Comparison of ENCODE assay signal across 12 mouse cellular contexts in the genomic region with DNA sequence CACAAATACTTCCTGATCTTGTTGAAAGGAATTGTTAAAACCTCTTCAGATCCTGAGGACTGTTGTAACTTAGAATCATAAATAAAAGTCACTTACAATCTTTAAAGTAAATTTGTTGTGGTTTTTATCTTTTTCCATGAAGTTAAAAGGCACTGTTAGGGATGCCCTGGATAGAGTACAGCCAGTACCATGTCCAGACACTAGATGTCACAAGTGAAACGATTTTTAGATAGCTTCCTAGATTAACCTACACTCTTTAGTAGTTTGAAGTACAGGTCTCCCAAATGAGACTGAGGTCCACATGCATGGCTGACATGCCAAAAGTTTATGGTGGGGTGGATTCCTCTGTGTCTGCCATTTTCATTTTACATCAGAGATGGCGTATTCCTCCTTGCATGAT. TPM values are rescaled to one million over a fixed set of nuclear protein-coding genes. Genes with fewer than 3 reads are reported as not detected.
DNase-seq lines count a peak whose midpoint lies in the region; ATAC-seq and TF ChIP-seq lines count a peak whose summit lies in the region.
"Had no signal": no experiment of that assay in that cellular context is flagged by ENCODE, and none has a peak within 500 bp of the region (broad histone marks: within the 10 kb centered on the region; RNA-seq: fewer than 3 reads in every experiment).

No protein-coding gene starts in this region.

- TF ChIP-seq CTCF in heart, adult 2 months (IDR thresholded peaks at IDR 0.05) = peak; percentile 50

- DNase-seq in heart, adult 2 months = no peak
- DNase-seq in heart, adult 9 months (ENCODE audit: low spot score in 2 of 2) = no peak
- peak; percentile 85 for DNase-seq in midbrain, embryonic 11.5 days (ENCODE audit: low spot score, missing footprints)
- peak; percentile 56 for DNase-seq in NIH3T3 (ENCODE audit: low read depth)
- DNase-seq in splenic B cell, adult 2 months (ENCODE audit: low read depth, low spot score) = peak; percentile 35
- DNase-seq in limb, embryonic 10.5 days (ENCODE audit: low spot score) = no peak
- DNase-seq: adrenal gland, postnatal 36 days; cerebellum, adult 8-10 months; lung, postnatal 36 days; thymus, postnatal 36 days had no signal

- no peak overlapping the region for H3K4me2 ChIP-seq in midbrain, embryonic 11.5 days
- no peak overlapping the region for H3K4me2 ChIP-seq in midbrain, embryonic 13.5 days (replicated peaks)
- H3K4me2 ChIP-seq: limb, embryonic 13.5 days had no signal

- no peaks in the 10 kb centered on the region for H3K36me3 ChIP-seq in heart, adult 2 months (ENCODE audit: control insufficient read depth, insufficient read depth, low read length)
- no peaks in the 10 kb centered on the region for H3K36me3 ChIP-seq in midbrain, embryonic 11.5 days (ENCODE audit: control insufficient read depth, insufficient read depth, low read length)
- no peaks in the 10 kb centered on the region for H3K36me3 ChIP-seq in midbrain, embryonic 13.5 days
- H3K36me3 ChIP-seq in splenic B cell, adult 2 months (ENCODE audit: control insufficient read depth, insufficient read depth, low read length, poor library complexity, severe bottlenecking) = no peaks in the 10 kb centered on the region
- H3K36me3 ChIP-seq in limb, embryonic 10.5 days = peaks cover 1% of the 10 kb centered on the region; the same call in 1 of the 2 replicates
- H3K36me3 ChIP-seq: limb, embryonic 13.5 days had no signal

- H3K27me3 ChIP-seq in heart, adult 2 months (ENCODE audit: control insufficient read depth, insufficient read depth, low read length) = no peaks in the 10 kb centered on the region
- H3K27me3 ChIP-seq in midbrain, embryonic 11.5 days (ENCODE audit: control insufficient read depth, insufficient read depth, low read length) = no peaks in the 10 kb centered on the region
- H3K27me3 ChIP-seq in midbrain, embryonic 13.5 days = peaks cover 7% of the 10 kb centered on the region
- no peaks in the 10 kb centered on the region; the same call in 1 of the 2 replicates for H3K27me3 ChIP-seq in splenic B cell, adult 2 months (ENCODE audit: control insufficient read depth, insufficient read depth, low read length, poor library complexity, severe bottlenecking)
- H3K27me3 ChIP-seq in limb, embryonic 10.5 days (ENCODE audit: low read depth, poor library complexity, severe bottlenecking) = no peaks in the 10 kb centered on the region
- H3K27me3 ChIP-seq: limb, embryonic 13.5 days had no signal

- H3K27ac ChIP-seq in heart, adult 2 months = no peak overlapping the region
- no peak overlapping the region for H3K27ac ChIP-seq in midbrain, embryonic 11.5 days (ENCODE audit: low read depth, low read length)
- no peak overlapping the region for H3K27ac ChIP-seq in midbrain, embryonic 13.5 days
- H3K27ac ChIP-seq in limb, embryonic 10.5 days = no peak overlapping the region
- H3K27ac ChIP-seq: limb, embryonic 13.5 days had no signal

- intact Hi-C loops in heart, adult 2 months (cut with DNase I) = loop anchor here (10.0 kb wide), 1 partner anchor 939 kb away; no protein-coding TSS in a partner anchor

- no peak for TF ChIP-seq POLR2A in heart, adult 2 months (IDR thresholded peaks at IDR 0.05; ENCODE audit: insufficient read depth, low read depth, low read length)

- TF ChIP-seq EP300 in heart, adult 2 months (IDR thresholded peaks at IDR 0.05; ENCODE audit: insufficient read depth, low read depth, low read length) = no peak

- no peak overlapping the region for H3K9ac ChIP-seq in heart, adult 2 months (ENCODE audit: low read depth, low read length)
- H3K9ac ChIP-seq in midbrain, embryonic 11.5 days (ENCODE audit: low read length) = no peak overlapping the region
- H3K9ac ChIP-seq in midbrain, embryonic 13.5 days (replicated peaks) = no peak overlapping the region
- H3K9ac ChIP-seq: limb, embryonic 13.5 days had no signal

- H3K4me3 ChIP-seq in heart, adult 2 months = no peak overlapping the region
- H3K4me3 ChIP-seq in midbrain, embryonic 11.5 days (ENCODE audit: low read depth, low read length) = no peak overlapping the region
- no peak overlapping the region for H3K4me3 ChIP-seq in midbrain, embryonic 13.5 days (replicated peaks)
- H3K4me3 ChIP-seq in limb, embryonic 10.5 days = no peak overlapping the region
- H3K4me3 ChIP-seq: limb, embryonic 13.5 days had no signal

- H3K4me1 ChIP-seq in heart, adult 2 months (ENCODE audit: control insufficient read depth, insufficient read depth, low read length) = no peaks in the 10 kb centered on the region; the same call in 1 of the 2 replicates
- peaks cover 13% of the 10 kb centered on the region for H3K4me1 ChIP-seq in midbrain, embryonic 11.5 days (ENCODE audit: control insufficient read depth, insufficient read depth, low read length)
- peaks cover 17% of the 10 kb centered on the region for H3K4me1 ChIP-seq in midbrain, embryonic 13.5 days (replicated peaks)
- H3K4me1 ChIP-seq in limb, embryonic 10.5 days = peaks cover 21% of the 10 kb centered on the region

- no peaks in the 10 kb centered on the region for H3K9me3 ChIP-seq in midbrain, embryonic 11.5 days (ENCODE audit: control insufficient read depth, low read length)
- H3K9me3 ChIP-seq in midbrain, embryonic 13.5 days = no peaks in the 10 kb centered on the region
- H3K9me3 ChIP-seq in limb, embryonic 10.5 days (replicated peaks) = no peaks in the 10 kb centered on the region
- H3K9me3 ChIP-seq: limb, embryonic 13.5 days had no signal

- H3K79me2 ChIP-seq in heart, adult 2 months (replicated peaks; ENCODE audit: control insufficient read depth, insufficient read depth, low read length) = no peaks in the 10 kb centered on the region

- WGBS in heart, adult 2 months = 36% methylated on average over 2 of the region's 2 CpGs
- WGBS in midbrain, embryonic 11.5 days = 57% methylated on average over 2 of the region's 2 CpGs
- WGBS in midbrain, embryonic 13.5 days = 48% methylated on average over 2 of the region's 2 CpGs
- WGBS in limb, embryonic 10.5 days = 53% methylated on average over 2 of the region's 2 CpGs

- ATAC-seq in midbrain, embryonic 11.5 days (ENCODE audit: low FRiP score) = no peak
- ATAC-seq in midbrain, embryonic 13.5 days = no peak

RNA-seq across cellular contexts. Expression of a gene that starts 2.8 kb away (rescaled TPM):
- under 1 TPM; 0.16 to 0.29 TPM for total RNA-seq in heart, adult 2 months (2021)
- 0.06 and 0.08 TPM in 2 replicates for polyA plus RNA-seq in heart, adult 2 months (2012; rRNA removed)
- polyA plus RNA-seq in midbrain, embryonic 11.5 days (2014; fragmentation: Nextera tagmentation; extraction: Ambion mirVana) = 30.2 and 30.8 TPM in 2 replicates
- polyA plus RNA-seq in midbrain, embryonic 13.5 days (2015; fragmentation: Nextera tagmentation; extraction: Ambion mirVana) = 9.2 and 9.9 TPM in 2 replicates
- polyA plus RNA-seq in limb, embryonic 10.5 days (2016; fragmentation: Nextera tagmentation; extraction: Ambion mirVana) = 33.5 and 33.9 TPM in 2 replicates

RNA-seq across cellular contexts. Expression of a gene that starts 52.6 kb away (rescaled TPM):
- total RNA-seq in heart, adult 2 months (2021) = 1 to 10 TPM; 2.3 to 3.4 TPM
- 1.4 and 1.7 TPM in 2 replicates for polyA plus RNA-seq in heart, adult 2 months (2012; rRNA removed)
- 0.79 and 0.94 TPM in 2 replicates for polyA plus RNA-seq in midbrain, embryonic 11.5 days (2014; fragmentation: Nextera tagmentation; extraction: Ambion mirVana)
- polyA plus RNA-seq in midbrain, embryonic 13.5 days (2015; fragmentation: Nextera tagmentation; extraction: Ambion mirVana) = 0.63 and 1.2 TPM in 2 replicates
- 0.55 and 0.60 TPM in 2 replicates for polyA plus RNA-seq in limb, embryonic 10.5 days (2016; fragmentation: Nextera tagmentation; extraction: Ambion mirVana)

Comparison
In these comparisons a context has a peak if more than half of its experiments do, and no peak if none do; other contexts are left out.
1. DNase-seq: peak in midbrain, embryonic 11.5 days (single experiment), NIH3T3 (single experiment) and splenic B cell, adult 2 months (single experiment); none in heart, adult 2 months (0 of 2), heart, adult 9 months (0 of 2) and limb, embryonic 10.5 days (single experiment).